Mouse (Mus musculus) kidney, adult 2 months (tissue): ENCODE measurements around the gene Numb.

Experiments
- CTCF ChIP-seq: fragments of 200-500 bp; conservative IDR thresholded peaks from 2 replicates; pipeline ENCODE4 v1.5.1; 2011; ENCODE audit warnings: low read depth, mild to moderate bottlenecking, control low read depth, low read length, moderate library complexity, mixed read lengths; ENCODE audit not compliant: insufficient read depth, insufficient read length
- POLR2A ChIP-seq: fragments of 200-500 bp; IDR thresholded peaks from one replicate; pipeline ENCODE4 v1.6.1; 2011; ENCODE audit warnings: low read depth, low read length, control low read depth

GRCm38 (mm10) chr12:83762706-83763105, 159.0 kb downstream of the Numb start:
- TF ChIP-seq POLR2A (no peak), CTCF (no peak)
